Mouse (Mus musculus): ENCODE data around the gene Ppm1j. TPM values are rescaled to one million over a fixed set of nuclear protein-coding genes. Genes with fewer than 3 reads are reported as not detected.

Ppm1j gene
- polyA plus RNA-seq, 1 experiment from 2014 or later, result 3.5 TPM

GRCm38 (mm10) chr3:104785284-104785683 lies 4.4 kb downstream of the Ppm1j start:
- WGBS, result 88% methylated on average over 6 of the region's 6 CpGs

GRCm38 (mm10) chr3:104788075-104788474 lies 7.2 kb downstream of the Ppm1j start, which contains the start of gene Rhoc:
Gene Rhoc (plus strand): TSS chr3:104788375.
- H3K4me3 ChIP-seq, result peak within 1 kb of the TSS; percentile 79
- H3K36me3 ChIP-seq, result peaks cover 17% of the 10 kb centered on the region
- no peak for ATAC-seq (ENCODE audit: insufficient number of reproducible peaks, insufficient read depth, low FRiP score, low TSS enrichment, low read depth)
- H3K27ac ChIP-seq, result peak within 1 kb of the TSS; percentile 70
- 25% methylated on average over 3 of the region's 3 CpGs for WGBS
- peak within 1 kb of the TSS; percentile 91 for H3K4me2 ChIP-seq
- H3K9ac ChIP-seq, result peak within 1 kb of the TSS; percentile 85
- peaks cover 39% of the 10 kb centered on the region for H3K4me1 ChIP-seq
- H3K27me3 ChIP-seq, result peaks cover 30% of the 10 kb centered on the region
- no peaks in the 10 kb centered on the region for H3K9me3 ChIP-seq

More at GRCm38 (mm10) chr3:104785284-104785683, 4.4 kb downstream of the Ppm1j start:
- ATAC-seq (ENCODE audit: insufficient number of reproducible peaks, insufficient read depth, low FRiP score, low TSS enrichment, low read depth), result no peak
- H3K27me3 ChIP-seq, result peaks cover 58% of the 10 kb centered on the region
- H3K9me3 ChIP-seq, result no peaks in the 10 kb centered on the region
- H3K4me2 ChIP-seq, result no peak overlapping the region
- no peak overlapping the region for H3K4me3 ChIP-seq
- no peak overlapping the region for H3K9ac ChIP-seq
- H3K4me1 ChIP-seq, result peaks cover 33% of the 10 kb centered on the region
- H3K27ac ChIP-seq, result no peak overlapping the region
- no peaks in the 10 kb centered on the region for H3K36me3 ChIP-seq

DNA sequence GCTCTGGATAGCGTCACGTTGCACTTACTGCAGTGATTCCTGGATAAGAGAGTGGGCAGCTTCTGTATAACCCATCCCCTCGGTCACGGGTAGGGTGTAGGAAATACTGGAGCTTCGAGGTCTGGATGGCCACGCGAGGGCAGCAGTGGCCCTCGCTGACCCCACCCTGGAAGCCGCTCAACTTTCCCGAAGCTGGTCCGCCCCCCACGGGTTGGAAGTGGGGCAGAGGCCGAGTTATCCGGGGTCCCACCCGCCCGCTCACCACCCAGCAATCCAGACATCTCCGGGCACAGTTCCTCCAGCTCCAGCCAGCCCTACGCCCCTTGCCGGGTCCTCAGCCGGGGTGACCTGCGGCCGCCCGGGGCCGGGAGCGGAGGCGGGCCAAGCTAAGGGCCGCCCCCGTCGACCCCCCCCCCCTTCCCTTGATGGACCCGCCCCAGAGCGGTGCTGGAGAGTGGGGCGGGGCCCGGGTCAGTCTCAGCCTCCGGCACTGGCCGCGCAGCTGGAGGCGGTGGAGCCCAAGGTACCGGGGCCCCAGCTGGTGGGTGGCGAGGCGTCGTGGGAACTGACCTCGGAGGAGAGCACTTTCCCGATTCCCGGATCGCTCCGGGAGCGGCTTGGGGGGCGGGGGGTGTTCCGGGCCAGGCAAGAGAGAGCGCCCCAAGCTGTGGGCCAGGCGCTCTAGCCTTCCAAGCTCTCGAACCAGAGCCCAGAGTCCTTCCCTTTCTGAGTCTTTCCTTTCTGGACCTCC lies 7.9 kb downstream of the Ppm1j start:
- no peaks in the 10 kb centered on the region for H3K9me3 ChIP-seq
- peaks cover 45% of the 10 kb centered on the region for H3K4me1 ChIP-seq
- peaks cover 24% of the 10 kb centered on the region for H3K36me3 ChIP-seq
- ATAC-seq (ENCODE audit: insufficient number of reproducible peaks, insufficient read depth, low FRiP score, low TSS enrichment, low read depth), result peak; percentile 75
- peak overlapping the region; percentile 91 for H3K4me2 ChIP-seq
- H3K27ac ChIP-seq, result peak overlapping the region; percentile 70
- WGBS, result 2% methylated on average over 47 of the region's 52 CpGs
- peaks cover 23% of the 10 kb centered on the region for H3K27me3 ChIP-seq
- peak overlapping the region; percentile 79 for H3K4me3 ChIP-seq
- peak overlapping the region; percentile 85 for H3K9ac ChIP-seq

DNA sequence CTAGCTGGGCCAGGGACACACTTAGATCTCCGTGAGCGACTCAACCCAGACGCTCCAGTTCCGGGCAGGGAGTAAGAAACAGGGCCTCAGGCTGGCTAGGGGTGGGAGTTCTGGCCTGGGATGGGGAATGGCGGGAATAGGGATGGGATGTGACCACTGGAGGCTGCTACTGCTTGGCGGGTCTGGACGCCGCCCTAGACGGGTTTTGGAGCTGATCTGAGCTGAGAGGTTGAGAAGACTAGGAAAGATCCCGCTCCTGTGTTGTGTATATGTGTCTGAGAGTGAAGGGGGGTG lies 8.4 kb downstream of the Ppm1j start:
- Histone ChIP-seq H3K27me3 (peaks cover 18% of the 10 kb centered on the region), H3K4me1 (peaks cover 50% of the 10 kb centered on the region), H3K4me3 (peak overlapping the region; percentile 79), H3K27ac (peak overlapping the region; percentile 70), H3K4me2 (peak overlapping the region; percentile 91), H3K9ac (peak overlapping the region; percentile 85), H3K36me3 (peaks cover 29% of the 10 kb centered on the region), H3K9me3 (no peaks in the 10 kb centered on the region)
- ATAC-seq (ENCODE audit: insufficient number of reproducible peaks, insufficient read depth, low FRiP score, low TSS enrichment, low read depth), result 0 out of 2 replicates have a peak, but pooled peaks have one; percentile 1
- WGBS, result 3% methylated on average over 10 of the region's 10 CpGs

DNA sequence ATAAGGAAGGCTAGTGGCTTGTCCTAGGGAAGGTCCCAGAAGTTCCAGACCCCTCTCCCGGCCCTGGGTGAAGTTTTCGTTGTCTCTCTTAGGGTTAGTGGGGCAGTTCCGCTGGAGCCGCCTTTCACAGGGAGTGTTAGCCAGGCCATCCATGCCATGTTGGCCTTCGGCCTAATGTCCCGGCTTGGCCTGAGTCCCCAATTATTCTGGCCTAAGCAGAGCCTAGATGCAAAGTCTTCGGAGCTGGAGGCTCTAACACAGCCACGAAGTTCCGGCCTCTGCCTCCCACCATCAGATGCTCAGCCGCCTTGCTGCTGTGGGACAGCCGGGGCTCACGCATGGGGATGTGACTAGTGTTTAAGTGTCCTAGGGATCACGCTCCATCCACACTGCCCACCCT lies 9.0 kb downstream of the Ppm1j start:
- Histone ChIP-seq H3K4me2 (peak overlapping the region; percentile 91), H3K27ac (peak overlapping the region; percentile 70), H3K27me3 (peaks cover 12% of the 10 kb centered on the region), H3K9me3 (no peaks in the 10 kb centered on the region), H3K4me1 (peaks cover 56% of the 10 kb centered on the region), H3K4me3 (peak overlapping the region; percentile 79), H3K9ac (peak overlapping the region; percentile 85), H3K36me3 (peaks cover 34% of the 10 kb centered on the region)
- WGBS, result 13% methylated on average over 13 of the region's 13 CpGs
- ATAC-seq (ENCODE audit: insufficient number of reproducible peaks, insufficient read depth, low FRiP score, low TSS enrichment, low read depth), result no peak

GRCm38 (mm10) chr3:104790401-104790937 lies 9.6 kb downstream of the Ppm1j start:
- Histone ChIP-seq H3K9ac (peak overlapping the region; percentile 85), H3K36me3 (peaks cover 40% of the 10 kb centered on the region), H3K4me2 (peak overlapping the region; percentile 91), H3K27ac (peak overlapping the region; percentile 70), H3K4me1 (peaks cover 62% of the 10 kb centered on the region), H3K27me3 (peaks cover 6% of the 10 kb centered on the region), H3K9me3 (no peaks in the 10 kb centered on the region), H3K4me3 (peak overlapping the region; percentile 79)
- 5% methylated on average over 6 of the region's 6 CpGs for WGBS
- peak; percentile 45 for ATAC-seq (ENCODE audit: insufficient number of reproducible peaks, insufficient read depth, low FRiP score, low TSS enrichment, low read depth)

- WGBS, result 25% methylated on average over 4 of the region's 4 CpGs
These were observed 10.2 kb downstream of the Ppm1j start for GRCm38 (mm10) chr3:104791017-104791416.

DNA sequence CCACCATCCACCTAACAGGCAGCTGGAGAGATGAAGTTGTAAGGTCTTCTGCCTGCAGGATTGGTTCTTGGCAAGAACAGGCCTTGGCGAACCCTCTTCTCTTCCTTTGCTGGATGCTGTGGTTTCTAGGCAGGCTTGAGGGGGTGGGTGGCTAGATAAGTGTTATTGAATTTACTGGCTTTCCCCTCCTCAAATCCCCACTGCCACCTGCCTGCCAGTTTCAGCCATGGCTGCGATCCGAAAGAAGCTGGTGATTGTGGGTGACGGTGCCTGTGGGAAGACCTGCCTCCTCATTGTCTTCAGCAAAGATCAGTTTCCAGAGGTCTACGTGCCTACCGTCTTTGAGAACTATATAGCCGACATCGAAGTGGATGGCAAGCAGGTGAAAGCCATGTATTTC lies 10.8 kb downstream of the Ppm1j start:
- Histone ChIP-seq H3K9me3 (no peaks in the 10 kb centered on the region), H3K4me1 (peaks cover 73% of the 10 kb centered on the region), H3K4me2 (peak overlapping the region; percentile 91), H3K27ac (peak overlapping the region; percentile 70; the same call in 1 of the 2 replicates), H3K4me3 (peak overlapping the region; percentile 79), H3K9ac (peak overlapping the region; percentile 27; the same call in 1 of the 2 replicates), H3K36me3 (peaks cover 52% of the 10 kb centered on the region), H3K27me3 (no peaks in the 10 kb centered on the region)
- WGBS, result 86% methylated on average over 8 of the region's 8 CpGs
- ATAC-seq (ENCODE audit: insufficient number of reproducible peaks, insufficient read depth, low FRiP score, low TSS enrichment, low read depth), result no peak

More at GRCm38 (mm10) chr3:104791017-104791416, 10.2 kb downstream of the Ppm1j start:
- H3K4me1 ChIP-seq, result peaks cover 68% of the 10 kb centered on the region
- peak overlapping the region; percentile 85 for H3K9ac ChIP-seq
- H3K4me2 ChIP-seq, result peak overlapping the region; percentile 91
- no peak for ATAC-seq (ENCODE audit: insufficient number of reproducible peaks, insufficient read depth, low FRiP score, low TSS enrichment, low read depth)
- H3K9me3 ChIP-seq, result no peaks in the 10 kb centered on the region
- 0 out of 2 replicates have a peak, but pooled peaks cover under 1% of the 10 kb centered on the region for H3K27me3 ChIP-seq
- peaks cover 46% of the 10 kb centered on the region for H3K36me3 ChIP-seq
- peak overlapping the region; percentile 70 for H3K27ac ChIP-seq
- peak overlapping the region; percentile 79 for H3K4me3 ChIP-seq

GRCm38 (mm10) chr3:104792360-104793270 lies 11.8 kb downstream of the Ppm1j start:
- 0 out of 2 replicates have a peak overlapping the region, but pooled peaks have one; percentile 11 for H3K9ac ChIP-seq
- no peak overlapping the region for H3K4me3 ChIP-seq
- 0 out of 2 replicates have a peak overlapping the region, but pooled peaks have one; percentile 80 for H3K27ac ChIP-seq
- H3K4me1 ChIP-seq, result peaks cover 73% of the 10 kb centered on the region
- peaks cover 62% of the 10 kb centered on the region for H3K36me3 ChIP-seq
- no peaks in the 10 kb centered on the region for H3K27me3 ChIP-seq
- H3K4me2 ChIP-seq, result no peak overlapping the region
- no peaks in the 10 kb centered on the region for H3K9me3 ChIP-seq
- WGBS, result 62% methylated on average over 15 of the region's 15 CpGs
- ATAC-seq (ENCODE audit: insufficient number of reproducible peaks, insufficient read depth, low FRiP score, low TSS enrichment, low read depth), result no peak

DNA sequence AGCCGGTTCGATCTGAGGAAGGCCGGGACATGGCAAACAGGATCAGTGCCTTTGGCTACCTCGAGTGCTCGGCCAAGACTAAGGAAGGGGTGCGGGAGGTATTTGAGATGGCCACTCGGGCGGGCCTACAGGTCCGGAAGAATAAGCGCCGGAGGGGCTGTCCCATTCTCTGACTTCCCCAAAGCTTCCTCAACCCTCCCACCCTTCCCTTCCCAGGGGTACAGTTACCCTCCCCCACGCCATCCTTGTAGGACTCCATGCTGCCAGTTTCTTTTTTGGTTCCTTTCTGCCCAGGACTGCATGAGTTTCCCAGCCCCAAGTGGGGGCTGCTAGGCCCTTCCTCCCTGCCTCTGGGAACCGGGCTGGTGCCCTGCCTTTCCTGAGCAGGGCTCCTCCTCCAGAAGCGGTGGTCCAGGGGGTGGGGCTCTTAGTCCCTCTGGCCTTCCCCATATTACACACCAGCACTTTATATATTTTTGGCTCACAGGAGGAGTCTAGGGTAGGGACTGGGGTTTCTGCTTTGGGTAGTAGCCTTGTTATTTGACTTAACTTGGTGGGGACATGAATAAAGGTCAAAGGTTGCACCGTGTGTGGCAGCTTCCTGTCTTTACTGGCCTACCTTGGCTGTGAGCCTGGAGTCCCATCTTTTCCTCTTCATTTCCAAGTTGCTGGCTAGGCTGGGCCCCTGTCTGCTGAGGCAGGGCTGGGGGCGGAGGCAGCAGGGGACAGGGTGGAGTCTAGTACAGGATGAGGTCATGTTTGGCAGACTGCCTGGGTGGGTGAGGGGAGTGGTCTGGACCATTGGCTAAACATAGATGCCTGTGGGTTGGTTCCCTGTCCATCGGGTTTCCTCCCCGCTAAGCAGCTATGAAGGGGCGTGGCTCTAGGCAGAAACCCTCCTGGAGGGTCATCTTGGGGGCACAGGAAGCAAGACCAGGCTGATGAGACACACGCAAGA lies 13.3 kb downstream of the Ppm1j start:
- Histone ChIP-seq H3K27me3 (no peaks in the 10 kb centered on the region), H3K4me3 (no peak overlapping the region), H3K27ac (peak overlapping the region; percentile 80), H3K9ac (peak overlapping the region; percentile 11; the same call in 1 of the 2 replicates), H3K4me2 (peak overlapping the region; percentile 10; the same call in 1 of the 2 replicates), H3K4me1 (peaks cover 69% of the 10 kb centered on the region), H3K9me3 (no peaks in the 10 kb centered on the region), H3K36me3 (peaks cover 71% of the 10 kb centered on the region)
- ATAC-seq (ENCODE audit: insufficient number of reproducible peaks, insufficient read depth, low FRiP score, low TSS enrichment, low read depth), result peak; percentile 50
- WGBS, result 50% methylated on average over 20 of the region's 20 CpGs

All from embryonic facial prominence, embryonic 13.5 days (tissue).